Mouse (Mus musculus) thymus, postnatal 14 days (tissue): ENCODE data around the gene Gm5941.
"Not testable (repeated sequence)": the region's sequence is repeated elsewhere in the genome, so short reads cannot be mapped to it uniquely, and the experiment has no call there.

ENCODE experiments used
- DNase-seq: peaks from one replicate; pipeline ENCODE4 v3.0.0; 2021

Gm5941 gene

DNA sequence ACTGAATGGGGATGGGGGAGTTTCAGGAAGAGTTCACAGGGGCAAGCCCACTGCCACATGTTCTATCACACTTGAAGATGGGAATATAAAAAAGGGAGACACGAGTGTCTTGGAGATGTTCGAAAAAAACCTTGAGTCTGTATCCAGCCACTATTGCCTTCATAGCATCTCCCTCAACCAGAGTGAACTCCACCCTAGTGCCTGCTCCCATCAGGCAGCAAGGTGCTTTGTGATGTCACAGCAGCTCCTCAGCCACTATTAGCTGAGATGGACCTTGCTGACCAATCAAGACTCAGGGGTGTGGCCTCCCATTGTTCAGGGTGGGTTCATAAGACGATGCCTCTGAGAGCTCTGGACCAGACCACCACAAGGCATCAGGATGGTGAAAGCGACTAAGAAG, at the start of gene Gm5941:
Gene Gm5941, plus strand, starts transcription at position 301 of the 400 bp plus-strand sequence.
- DNase-seq, result not testable (repeated sequence)

DNA sequence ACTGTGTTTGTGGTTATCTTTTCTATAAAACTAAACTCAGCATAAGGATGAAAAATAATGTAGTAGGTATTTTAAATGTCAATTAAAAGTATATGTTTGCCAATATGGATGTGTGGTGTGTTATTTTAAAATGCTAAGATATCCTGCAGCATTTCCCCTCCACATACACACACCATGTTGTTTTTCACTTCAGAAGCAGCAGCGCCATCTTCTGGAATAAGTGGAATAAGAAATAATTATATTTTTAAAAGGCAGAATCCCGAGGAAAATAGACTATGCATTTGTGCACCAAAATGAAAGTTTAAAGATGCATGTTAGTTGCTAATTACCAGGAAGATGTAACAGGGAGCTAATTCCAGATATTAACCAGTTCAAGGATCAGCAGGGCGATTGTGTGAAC, 29.3 kb upstream of the Gm5941 start:
- DNase-seq, result no peak

DNA sequence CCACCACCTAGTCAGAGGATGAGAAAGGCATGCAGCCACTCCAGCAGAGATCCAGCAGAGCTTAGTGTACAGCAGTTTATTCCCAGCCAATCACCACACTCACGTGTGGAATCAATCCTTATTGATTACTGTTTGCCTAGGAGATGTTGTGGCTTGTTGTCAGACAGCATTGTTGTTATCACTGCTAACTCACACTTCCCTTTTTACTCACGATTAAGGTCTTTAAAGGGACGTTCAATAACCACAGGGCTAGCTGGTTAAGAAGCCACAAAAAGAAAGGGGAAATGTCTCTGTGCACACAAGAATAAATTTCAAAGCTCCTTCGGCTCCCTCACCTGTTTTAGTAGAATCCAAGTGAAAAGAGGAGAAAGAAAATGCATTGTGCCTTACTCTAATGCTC, 25.0 kb upstream of the Gm5941 start:
- no peak for DNase-seq

DNA sequence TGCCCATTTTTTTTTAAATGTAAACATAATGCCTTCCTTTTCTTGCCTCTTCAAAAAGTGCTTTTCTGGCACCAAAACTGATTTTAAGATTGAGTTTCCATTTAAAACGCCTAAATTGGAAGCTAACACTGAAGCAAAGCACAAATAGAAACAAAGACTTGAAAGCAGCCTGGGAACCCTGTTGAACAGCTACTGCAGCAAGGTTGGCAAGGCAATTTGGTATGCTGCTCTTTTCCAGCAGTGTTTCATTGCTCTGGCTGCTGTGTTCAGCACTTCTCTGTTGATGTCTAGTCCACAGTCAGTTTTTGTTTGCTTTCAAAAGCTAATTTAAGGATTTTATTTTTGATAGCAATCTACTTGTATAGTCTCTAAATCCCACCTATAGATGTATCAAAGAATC, 8.5 kb downstream of the Gm5941 start:
- DNase-seq, result no peak

DNA sequence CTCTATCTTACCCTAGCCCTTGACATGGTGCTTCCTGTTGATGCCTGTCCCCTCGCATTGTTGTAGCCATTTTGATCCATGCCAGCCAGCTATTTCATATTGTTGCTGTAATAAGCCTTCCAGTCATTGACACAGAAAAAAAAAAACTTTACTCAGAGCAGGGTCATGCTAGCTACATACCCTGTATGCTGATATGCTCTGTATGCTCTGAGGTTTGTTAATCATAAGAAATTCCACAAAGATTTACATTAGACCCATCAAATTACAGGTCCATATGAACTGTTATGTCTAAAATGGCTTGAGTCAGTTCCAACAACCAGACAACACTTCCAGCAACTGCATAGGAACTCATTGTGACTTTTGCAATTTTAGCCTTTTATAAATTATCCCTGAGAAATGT, 38.1 kb downstream of the Gm5941 start:
- DNase-seq, result no peak
